Mouse (Mus musculus) MN1 (cell line): ENCODE measurements at regions not wholly inside any gene's neighbourhood (a gene's known extent, or its start where the extent isn't known, plus 50 kb on each side); places are given as distances from the start of the nearest gene placed in this dataset.
A peak's percentile ranks its signal among the peaks of the same experiment; 100 is the strongest.
"Not testable (repeated sequence)": the region's sequence is repeated elsewhere in the genome, so short reads cannot be mapped to it uniquely, and the experiment has no call there.

Experiments used
- DNase-seq: peaks from one replicate; pipeline ENCODE4 v3.0.0-alpha.2; 2016; ENCODE audit warnings: low spot score

DNA sequence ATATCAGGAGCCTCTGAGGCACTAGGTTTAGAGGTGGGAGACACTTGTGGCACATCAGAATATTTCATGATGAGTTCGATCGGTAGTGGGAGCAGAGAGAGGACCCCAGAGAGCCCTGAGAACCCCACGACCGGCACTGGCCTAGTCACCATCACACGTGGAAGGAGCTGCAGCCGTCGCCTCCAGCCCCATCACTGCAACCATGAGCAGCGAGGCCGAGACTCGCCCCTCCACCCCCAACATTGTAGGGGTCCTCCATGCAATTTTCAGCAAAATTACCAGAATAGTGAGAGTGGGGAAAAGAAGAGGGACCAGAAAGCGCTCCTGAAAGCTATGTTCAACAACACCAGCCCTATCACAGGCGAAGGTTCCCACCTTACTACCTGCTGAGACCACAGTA, 297.0 kb downstream of the Edem1 start:
- no peak for DNase-seq

DNA sequence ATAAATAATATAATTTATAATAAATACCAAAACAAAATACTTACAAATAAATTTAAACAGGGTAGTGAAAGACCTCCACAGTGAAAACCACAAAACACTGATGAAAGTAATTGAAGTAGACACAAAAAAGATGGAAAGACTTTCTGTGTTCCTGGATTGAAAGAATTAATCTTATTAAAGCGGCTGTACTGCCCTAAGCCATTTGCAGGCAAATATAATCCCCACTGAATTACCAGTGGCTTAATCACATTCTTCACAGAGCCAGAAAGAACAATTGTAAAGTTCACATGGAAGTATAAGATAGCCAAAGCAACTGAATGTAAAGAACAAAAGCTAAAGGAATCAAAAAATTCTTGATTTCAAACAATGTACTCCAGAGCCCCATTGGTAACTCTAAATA, 298.8 kb downstream of the Edem1 start:
- no peak for DNase-seq

DNA sequence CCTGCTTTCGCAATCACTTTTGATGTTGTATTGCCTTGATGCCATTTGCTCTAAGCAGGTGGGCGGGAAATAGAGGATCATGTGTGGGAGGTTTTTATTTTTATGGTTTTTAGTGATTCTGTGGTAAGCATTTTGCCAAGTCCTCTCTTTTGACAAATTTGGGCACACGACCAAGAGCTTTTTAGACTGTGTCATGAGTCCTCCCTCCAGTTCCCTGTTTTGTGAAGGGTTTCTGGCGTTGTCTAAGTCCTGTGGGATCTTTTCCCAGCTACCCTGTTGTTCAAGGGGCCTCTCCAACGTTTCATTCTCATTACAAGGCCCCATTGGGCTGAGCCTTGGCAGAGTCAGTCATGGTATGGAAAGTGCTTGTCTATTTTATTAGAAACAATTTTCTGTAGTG, 317.7 kb downstream of the Edem1 start:
- no peak for DNase-seq

DNA sequence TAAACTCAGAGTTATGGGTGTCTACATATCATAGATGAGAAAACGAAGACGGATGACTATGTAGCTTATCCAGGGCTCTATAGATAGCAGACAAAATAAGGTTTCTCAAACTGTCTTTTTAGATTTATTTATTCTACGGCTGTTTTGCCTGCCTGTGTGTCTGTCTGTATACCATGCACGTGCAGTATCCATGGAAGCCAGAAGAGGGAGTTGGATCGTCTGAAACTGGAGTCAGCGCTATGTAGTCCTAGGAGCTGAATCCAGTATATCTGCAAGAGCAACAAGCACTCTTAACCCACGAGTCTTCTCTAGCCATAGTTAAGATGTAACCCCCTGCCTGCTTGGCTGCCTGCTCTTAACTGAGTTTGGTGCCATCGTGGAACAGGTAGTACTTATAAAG, 320.6 kb downstream of the Edem1 start:
- no peak for DNase-seq

DNA sequence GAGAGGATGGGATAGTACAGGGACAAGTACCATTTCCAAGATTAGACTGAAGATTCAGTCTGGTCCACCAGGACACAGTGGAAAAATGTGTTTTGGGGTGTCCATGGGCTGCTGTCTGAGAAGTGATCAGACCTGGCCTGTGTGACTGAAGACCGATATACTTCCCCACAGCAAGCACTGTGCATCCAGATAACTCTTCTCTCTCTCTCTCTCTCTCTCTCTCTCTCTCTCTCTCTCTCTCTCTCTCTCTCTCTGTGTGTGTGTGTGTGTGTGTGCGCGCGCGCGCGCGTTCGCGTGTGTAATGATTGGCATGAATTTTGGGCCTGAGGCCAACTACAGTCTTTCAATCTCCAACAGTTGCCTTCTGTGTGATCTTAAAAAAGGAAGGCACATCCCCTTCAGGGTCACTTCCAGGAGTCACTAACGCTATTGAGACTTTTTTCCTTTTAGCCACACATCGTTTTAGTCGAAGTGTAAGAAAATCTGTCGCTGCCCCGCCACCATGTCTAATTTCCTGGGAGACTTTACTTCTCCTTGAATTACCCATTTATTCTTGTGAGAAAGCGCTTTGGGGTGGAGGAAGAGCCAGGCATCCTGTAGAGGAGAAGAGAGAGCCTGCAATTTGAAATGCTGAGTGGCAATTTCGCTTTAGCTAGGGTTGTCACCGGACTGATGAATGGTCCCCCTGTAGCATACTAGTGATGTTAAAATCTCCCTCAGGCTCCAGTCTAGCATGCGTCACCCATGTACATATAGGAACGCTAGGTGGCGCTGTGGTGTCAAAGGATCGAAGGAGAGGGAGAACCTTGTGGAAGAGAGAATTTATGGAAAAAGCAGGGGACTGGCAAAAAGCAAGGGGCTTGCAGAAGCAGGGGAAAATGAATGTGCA, 321.8 kb downstream of the Edem1 start:
- DNase-seq: peak; percentile 62

DNA sequence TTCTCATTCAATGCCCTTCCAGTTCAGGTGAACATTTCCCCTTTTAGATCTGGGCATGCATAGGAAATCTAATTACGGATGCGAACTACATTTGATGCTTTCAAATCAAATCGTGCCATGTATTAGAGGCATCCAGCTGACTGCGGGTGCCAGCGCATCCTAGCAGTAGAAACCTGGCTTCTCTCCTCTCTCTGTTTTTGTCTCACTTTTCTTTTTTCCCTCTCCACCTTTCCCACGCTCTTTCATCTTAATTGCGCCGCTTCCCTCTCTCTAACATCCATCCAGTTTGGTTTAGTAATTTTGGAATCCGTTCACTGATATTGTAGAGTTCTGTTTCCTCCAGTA, 322.4 kb downstream of the Edem1 start:
- DNase-seq: no peak

DNA sequence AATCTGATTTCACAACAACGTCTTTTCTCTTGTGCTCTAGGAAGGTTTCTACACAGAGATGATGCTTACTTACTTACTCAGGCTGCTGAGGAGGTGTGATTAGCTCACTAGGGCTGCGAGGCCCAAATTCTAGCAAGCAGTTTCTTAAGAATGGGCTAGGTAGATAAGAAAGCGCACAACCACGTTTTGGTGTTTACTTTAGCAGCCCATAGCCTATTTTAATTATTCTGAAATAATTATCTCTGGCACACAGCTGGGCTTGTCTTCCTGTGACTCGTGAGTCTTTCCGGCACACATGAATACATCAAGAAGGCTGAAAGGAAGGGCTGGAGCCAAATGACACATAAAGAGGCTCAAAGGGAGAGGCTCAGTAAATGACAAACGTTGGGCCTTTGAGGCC, 325.2 kb downstream of the Edem1 start:
- no peak for DNase-seq

DNA sequence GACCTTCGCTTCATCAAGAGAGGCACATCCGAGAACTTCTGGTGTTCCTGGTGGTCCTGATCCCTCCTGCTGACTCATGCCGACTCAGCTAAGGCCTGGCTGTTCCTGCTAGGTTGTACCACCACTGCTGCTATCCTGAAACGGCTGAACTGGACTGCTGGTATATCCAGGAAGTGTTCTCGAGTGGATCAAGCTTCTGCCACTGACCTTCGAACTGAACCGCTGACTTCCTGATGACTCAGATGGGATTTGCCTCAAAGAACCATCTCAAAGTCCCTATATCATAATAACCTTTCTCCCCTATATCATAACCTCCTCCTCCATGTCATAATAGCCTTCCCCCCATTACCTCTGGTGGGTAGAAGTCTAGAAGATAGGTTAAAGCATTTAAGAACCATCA, 331.1 kb downstream of the Edem1 start:
- DNase-seq: no peak

DNA sequence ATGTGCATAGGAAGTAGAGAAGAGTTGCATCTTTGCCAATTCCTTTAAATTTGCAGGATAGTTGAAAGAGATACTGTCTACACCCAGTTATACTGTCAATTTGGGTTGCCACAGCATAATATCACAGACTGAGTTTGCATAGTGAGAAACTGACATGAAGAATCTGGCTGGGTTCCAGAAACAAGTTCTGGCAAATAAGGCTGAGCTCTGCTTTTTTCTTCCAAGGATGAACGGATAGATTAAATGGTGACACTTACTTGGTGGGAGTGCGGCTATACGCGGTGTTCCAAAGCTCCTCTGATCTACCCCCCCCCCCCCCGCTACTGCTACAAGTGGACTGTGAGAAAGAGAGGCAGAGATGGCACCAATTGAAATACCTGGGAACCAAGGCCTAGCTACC, 339.0 kb downstream of the Edem1 start:
- DNase-seq: no peak

DNA sequence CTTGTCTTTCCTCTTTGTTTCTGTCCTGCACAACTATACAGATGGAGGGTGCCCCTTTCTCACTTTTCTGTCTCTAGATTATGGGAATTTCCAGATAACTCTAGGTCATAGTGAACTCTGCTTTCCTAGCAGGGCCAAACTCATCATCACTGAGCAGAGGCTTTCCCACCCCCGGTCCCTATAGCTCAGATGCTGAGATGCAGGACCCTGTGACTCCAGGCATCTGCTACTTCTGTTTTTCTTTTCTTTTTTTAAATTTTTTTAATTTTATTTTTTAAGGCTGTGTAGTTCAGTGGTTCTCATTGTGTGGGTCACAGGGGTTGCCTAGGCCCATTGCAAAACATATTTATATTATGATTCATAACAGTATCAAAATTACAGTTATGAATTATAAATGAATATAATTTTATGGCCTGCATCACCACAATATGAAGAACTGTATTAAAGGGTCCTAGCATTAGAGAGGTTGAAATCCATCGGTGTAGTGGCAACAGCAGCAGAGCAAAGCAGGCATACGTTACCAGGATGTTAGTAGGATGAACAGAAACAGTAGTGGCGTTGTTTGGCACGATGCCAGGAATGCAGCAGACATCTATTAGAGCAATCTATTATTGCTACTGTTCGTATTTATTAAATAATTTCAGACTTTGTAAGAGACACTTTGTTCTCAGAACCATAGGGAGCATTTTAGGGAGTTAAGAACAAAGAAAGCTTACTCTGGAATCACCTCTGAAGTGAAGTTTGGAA, 343.8 kb downstream of the Edem1 start:
- DNase-seq: peak; percentile 37

DNA sequence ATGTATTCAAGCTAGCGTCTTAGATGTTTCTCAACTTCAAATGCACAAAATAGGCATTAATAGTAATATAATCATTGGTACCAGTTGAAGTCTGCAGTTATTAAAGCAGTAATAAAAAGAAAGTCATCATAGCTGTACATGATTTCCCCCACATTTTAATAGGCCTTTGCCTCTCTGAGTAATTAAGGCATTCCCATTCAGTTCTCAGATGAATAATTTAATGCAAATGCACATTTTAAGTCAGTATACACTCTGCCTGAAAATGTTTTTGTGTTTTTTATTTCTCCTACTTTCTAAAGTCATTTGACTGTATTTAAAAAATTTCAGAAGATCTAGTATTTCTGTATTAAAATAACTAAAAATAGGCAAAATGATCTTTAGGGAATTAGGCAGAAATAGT, 344.6 kb downstream of the Edem1 start:
- no peak for DNase-seq

DNA sequence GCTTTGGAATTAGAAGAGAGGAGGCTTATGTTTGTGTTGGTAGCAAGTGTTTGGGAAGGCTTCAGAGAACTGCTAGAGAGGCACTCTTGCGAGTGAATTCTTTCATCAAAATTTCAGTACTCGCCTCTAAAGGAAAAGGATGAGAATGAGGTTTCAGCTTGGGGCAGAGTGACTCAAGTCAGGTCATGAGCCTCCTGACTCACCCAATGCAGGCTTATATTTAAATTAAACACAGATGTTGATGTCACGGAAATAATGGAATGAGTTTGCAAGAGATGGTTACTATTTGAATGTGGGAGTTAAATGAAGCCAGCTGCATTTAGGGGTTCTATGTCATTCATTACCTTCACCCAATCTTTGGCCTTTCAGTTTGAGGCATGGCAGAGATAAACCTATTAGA, 348.4 kb downstream of the Edem1 start:
- DNase-seq: no peak

DNA sequence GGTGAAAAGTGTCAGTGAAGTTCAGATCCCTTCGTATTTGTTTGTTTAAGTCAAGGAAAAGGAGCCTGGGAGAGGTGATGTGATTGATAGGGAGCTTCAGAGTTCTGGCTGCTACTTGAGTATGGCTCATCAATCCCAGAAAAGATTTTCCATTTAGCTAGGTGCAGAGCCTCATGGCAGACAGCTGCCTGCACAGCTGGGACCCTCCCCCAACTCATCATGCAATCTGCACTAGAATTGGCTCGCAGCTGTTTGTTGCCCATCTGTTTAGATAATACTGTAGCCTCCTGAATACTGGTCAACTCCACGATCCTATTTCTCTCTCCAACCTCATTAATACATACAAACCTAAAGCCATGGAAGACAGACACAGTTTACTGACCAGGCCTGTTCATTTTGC, 354.4 kb downstream of the Edem1 start:
- no peak for DNase-seq

DNA sequence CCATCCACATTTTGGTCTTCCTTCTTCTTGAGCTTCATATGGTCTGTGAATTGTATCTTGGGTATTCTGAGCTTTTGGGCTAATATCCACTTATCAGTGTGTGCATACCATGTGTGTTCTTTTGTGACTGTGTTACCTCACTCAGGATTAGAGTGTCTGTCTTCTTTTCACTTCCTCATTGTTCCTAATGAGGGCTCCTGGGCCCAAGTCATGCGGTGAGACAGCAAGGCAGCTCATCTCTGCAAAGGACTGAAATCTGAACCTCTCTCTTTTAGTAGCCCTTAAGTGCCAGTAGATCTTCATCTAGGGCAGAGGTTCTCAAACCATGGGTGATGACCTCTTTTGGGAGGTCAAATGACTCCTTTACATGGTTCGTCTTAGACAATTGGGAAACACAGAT, 364.6 kb downstream of the Edem1 start:
- not testable (repeated sequence) for DNase-seq

DNA sequence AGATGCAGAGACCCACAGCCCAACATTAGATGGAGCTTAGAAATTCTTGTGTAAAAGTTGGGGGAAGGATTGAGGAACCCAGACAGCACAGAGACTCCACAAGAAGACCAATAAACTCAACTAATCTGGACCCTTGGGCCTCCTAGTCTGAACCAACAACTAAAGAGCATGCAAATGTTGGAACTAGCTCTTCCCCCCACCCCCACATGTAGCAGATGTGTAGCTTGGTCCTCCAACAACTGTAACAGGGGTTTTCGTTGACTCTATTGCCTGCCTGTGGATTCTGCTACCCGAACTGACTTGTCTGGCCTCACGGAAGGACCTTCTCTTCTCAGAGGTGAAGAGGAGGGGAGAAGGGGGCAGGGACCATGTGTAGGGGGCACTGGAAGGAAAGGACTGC, 365.2 kb downstream of the Edem1 start:
- DNase-seq: no peak

DNA sequence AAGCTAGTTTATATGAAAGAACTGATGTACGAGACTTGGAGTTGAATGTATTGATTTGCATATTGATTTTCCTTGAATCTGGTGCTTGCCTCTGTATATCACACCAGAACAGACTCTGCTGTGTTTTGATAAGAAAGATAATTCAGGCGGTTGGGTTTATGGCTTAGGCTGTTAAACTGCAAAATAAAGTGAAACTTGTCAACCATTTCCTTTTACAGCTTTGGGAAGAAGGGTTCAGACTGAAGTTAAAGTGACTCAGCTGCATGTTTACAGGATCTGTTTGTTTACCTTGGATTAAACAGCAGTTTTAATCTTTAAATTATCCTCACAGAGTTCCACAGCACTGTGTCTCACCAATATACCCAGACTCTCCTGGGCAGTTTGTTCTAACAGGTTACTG, 381.3 kb downstream of the Edem1 start:
- DNase-seq: no peak

DNA sequence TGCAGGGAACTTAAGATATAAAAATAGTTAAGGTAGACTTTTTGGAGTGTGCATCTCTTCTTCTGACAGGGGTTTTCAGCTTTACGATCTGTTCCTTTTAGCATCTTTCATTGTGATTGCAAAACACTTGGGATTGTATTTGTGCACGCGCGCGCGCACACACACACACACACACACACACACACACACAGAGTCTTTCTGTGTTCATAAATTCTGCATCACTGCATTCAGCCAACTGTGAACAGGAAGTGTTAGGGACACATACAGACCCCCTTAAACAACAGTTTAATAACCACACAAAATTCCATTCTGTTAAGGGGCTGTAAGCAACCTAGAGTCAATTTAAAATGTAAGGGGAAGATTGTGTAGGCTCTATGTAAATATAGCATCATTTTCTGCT, 401.9 kb downstream of the Edem1 start:
- DNase-seq: no peak

DNA sequence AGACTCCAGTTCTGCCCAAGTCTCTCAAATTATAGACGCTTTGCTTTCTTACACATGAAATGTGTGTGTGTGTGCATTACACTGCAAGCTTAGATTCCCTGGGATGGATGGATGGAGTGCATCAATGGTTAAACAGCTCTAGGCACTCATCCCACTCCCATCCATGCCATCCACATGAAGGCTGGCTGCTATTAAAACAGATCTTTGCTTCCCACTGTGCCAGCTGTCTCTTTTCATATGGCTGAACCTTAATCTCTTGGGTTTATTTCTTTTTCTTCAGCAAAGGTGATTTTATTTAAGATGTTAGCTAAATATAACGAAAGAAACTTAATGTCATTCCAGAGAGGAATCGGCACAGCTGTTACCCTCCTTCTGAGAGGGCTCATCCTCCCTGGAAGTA, 405.0 kb downstream of the Edem1 start:
- DNase-seq: no peak

DNA sequence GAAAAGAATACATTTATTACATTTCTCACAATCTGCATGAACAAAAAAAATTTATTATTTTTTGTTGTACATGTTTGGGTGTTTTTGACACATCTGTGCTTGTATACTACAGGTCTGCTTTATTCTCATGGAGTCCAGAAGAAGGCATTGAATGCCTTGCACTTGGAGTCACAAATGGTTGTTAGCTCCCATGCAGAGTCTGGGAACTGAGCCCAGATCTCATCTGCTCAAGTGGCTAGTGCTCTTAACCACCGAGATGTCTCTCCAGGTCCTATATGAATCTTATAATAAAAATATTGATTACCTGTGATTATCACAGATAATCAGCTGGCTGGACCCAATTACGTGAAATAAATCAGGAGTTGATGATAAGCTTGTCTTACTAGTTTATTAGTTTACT, 417.2 kb downstream of the Edem1 start:
- DNase-seq: no peak

DNA sequence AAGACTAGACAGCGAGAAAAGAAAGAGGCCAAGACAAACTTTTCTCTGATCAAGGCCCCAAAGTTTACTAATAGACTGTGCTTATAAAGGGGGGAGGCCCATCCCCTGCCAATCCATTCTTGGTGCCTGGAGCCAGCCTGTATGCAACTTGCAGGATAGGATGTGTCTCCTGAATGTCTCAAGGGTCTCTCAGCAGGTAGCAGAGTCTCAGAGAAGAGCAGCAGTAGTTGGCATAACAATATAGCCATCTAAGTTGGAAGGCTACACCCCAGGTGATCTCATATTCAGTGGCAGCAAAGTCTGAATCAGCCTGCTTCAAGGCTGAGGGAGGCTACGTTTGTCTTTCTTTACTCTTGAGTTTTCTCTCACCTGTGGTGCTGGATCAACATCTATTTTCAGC, 418.1 kb downstream of the Edem1 start:
- not testable (repeated sequence) for DNase-seq
